Mouse (Mus musculus) embryonic fibroblast, embryonic 13.5 days (primary cell): ENCODE data around the gene Nle1. TPM values are rescaled to one million over a fixed set of nuclear protein-coding genes. Genes with fewer than 3 reads are reported as not detected.
A peak's percentile ranks its signal among the peaks of the same experiment; 100 is the strongest.

ENCODE experiments used
- H3K27ac ChIP-seq: 2 replicates; pipeline ENCODE4 v1.5.1; 2012; ENCODE audit warnings: low read length, control low read depth, inconsistent platforms; ENCODE audit not compliant: insufficient read depth
- H3K4me1 ChIP-seq: 2 replicates; pipeline ENCODE4 v1.6.1; 2011; ENCODE audit warnings: low read length; ENCODE audit not compliant: control insufficient read depth, insufficient read depth
- H3K4me3 ChIP-seq: 2 replicates; pipeline ENCODE4 v1.5.1; 2011; ENCODE audit warnings: mild to moderate bottlenecking, control low read depth, low read length; ENCODE audit not compliant: insufficient read depth
- CTCF ChIP-seq: IDR thresholded peaks from 2 replicates; pipeline ENCODE4 v1.5.1; 2011; ENCODE audit warnings: mild to moderate bottlenecking, control low read depth, low read length, moderate library complexity, borderline replicate concordance; ENCODE audit not compliant: insufficient read depth
- POLR2A ChIP-seq: IDR thresholded peaks from 2 replicates; pipeline ENCODE4 v1.6.1; 2011; ENCODE audit warnings: low read depth, mild to moderate bottlenecking, control low read depth, low read length, moderate library complexity
- polyA plus RNA-seq: library from polyadenylated mRNA; stranded (reverse); fragments of >200 nt; gene quantifications from 2 replicates; pipeline ENCODE4 v1.2.4, GENCODE M21; 2011; ENCODE audit warnings: low read depth; ENCODE audit not compliant: missing spikeins, insufficient read length

Nle1 gene
- polyA plus RNA-seq, 1 experiment, result 17.4 TPM

- H3K4me1 ChIP-seq, result no peaks in the 10 kb centered on the region
- H3K27ac ChIP-seq, result no peak overlapping the region
- TF ChIP-seq POLR2A (no peak), CTCF (no peak)
- peak overlapping the region; percentile 60 for H3K4me3 ChIP-seq
Measured at GRCm38 (mm10) chr11:82869506-82870172, 38.6 kb downstream of the Nle1 start.

GRCm38 (mm10) chr11:82867956-82868355 is 40.3 kb downstream of the Nle1 start:
- no peak overlapping the region for H3K27ac ChIP-seq
- no peak for TF ChIP-seq CTCF
- TF ChIP-seq POLR2A, result no peak
- H3K4me1 ChIP-seq, result no peaks in the 10 kb centered on the region
- no peak overlapping the region for H3K4me3 ChIP-seq

DNA sequence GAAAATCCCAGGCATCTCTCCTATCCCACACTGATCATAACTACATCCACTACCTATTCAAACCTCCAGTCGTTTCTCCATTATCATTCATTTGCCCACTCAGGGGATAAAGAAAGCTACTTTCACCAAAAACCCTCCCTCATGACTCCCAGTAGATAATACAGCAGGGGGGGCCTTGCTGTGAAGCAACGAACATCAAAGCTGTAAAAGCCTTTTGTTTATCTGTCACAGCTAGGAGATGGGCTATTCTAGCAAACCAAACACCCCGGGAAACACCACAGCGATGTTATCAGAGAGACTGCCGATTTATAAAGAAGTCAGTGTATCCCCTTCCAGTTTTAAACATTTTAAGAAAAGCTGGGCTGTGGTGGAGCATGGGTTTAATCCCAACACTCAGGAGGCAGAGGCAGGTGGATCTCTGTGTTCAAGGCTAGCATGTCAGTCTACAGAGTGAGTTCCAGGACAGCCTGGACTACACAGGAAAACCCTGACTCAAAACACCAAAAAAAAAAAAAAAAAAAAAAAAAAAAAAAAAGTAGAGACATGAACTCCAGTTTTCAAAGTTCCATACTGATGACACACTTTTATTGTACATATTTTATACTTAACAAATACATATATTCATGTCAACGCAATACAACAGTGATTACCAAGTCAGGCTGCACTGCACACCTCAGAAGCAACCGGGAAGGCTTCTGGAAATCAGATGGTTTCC is 41.2 kb downstream of the Nle1 start:
- no peaks in the 10 kb centered on the region for H3K4me1 ChIP-seq
- H3K4me3 ChIP-seq, result no peak overlapping the region
- no peak overlapping the region for H3K27ac ChIP-seq
- TF ChIP-seq CTCF (no peak), POLR2A (no peak)

GRCm38 (mm10) chr11:82865957-82866356 is 42.3 kb downstream of the Nle1 start:
- Histone ChIP-seq H3K27ac (no peak overlapping the region), H3K4me3 (no peak overlapping the region), H3K4me1 (no peaks in the 10 kb centered on the region)
- TF ChIP-seq POLR2A (no peak), CTCF (no peak)

- Histone ChIP-seq H3K4me3 (no peak overlapping the region), H3K4me1 (no peaks in the 10 kb centered on the region), H3K27ac (no peak overlapping the region)
- TF ChIP-seq CTCF (no peak), POLR2A (no peak)
Measured at GRCm38 (mm10) chr11:82863488-82863931, 44.7 kb downstream of the Nle1 start.

DNA sequence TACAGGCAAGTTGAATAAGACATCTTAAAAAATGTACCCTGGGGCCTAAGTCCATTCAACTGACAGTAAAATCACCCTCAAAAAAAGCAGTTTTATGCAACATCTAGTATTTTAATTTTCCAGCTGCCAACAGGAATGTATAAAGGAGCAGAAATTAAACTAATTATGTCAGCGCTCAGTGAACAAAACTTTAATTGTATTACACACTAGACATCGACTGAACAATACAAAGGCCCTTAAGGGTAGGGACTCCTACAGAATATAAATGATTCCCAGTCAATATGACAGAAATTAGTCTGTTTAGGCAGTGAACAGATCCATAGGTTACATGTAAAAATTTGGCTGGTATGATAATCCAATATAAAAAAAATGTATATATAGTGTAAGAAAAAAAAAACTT is 45.2 kb downstream of the Nle1 start:
- Histone ChIP-seq H3K4me3 (no peak overlapping the region), H3K4me1 (no peaks in the 10 kb centered on the region), H3K27ac (no peak overlapping the region)
- TF ChIP-seq POLR2A (no peak), CTCF (no peak)

DNA sequence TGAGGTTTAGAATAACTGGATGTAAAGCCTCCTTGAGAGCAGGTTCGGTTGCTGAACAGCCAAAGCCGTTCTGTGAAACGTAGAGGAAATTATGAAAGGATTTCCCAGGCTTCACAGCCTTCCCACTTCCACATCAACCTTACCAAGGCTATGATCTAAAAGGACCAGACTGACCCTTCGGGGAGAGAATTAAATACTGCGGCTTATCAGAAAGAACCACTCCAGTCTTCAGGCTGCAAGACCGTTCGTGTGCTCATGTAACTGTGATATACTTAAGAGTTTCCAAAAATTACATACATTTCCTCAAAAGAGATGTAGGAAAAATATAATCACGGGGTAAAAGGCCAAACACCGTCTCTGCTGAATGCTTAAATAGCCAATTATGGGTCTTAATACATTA is 45.6 kb downstream of the Nle1 start:
- Histone ChIP-seq H3K4me3 (no peak overlapping the region), H3K27ac (no peak overlapping the region)
- TF ChIP-seq CTCF, result no peak
- TF ChIP-seq POLR2A, result no peak

GRCm38 (mm10) chr11:82861558-82861957 is 46.7 kb downstream of the Nle1 start:
- no peak overlapping the region for H3K27ac ChIP-seq
- no peaks in the 10 kb centered on the region for H3K4me1 ChIP-seq
- no peak overlapping the region for H3K4me3 ChIP-seq
- TF ChIP-seq CTCF, result no peak

More for the DNA sequence above, 45.6 kb downstream of the Nle1 start:
- H3K4me1 ChIP-seq, result no peaks in the 10 kb centered on the region

GRCm38 (mm10) chr11:82860759-82861158 is 47.5 kb downstream of the Nle1 start:
- TF ChIP-seq POLR2A, result no peak
- no peak for TF ChIP-seq CTCF
- Histone ChIP-seq H3K4me3 (no peak overlapping the region), H3K4me1 (no peaks in the 10 kb centered on the region), H3K27ac (no peak overlapping the region)

DNA sequence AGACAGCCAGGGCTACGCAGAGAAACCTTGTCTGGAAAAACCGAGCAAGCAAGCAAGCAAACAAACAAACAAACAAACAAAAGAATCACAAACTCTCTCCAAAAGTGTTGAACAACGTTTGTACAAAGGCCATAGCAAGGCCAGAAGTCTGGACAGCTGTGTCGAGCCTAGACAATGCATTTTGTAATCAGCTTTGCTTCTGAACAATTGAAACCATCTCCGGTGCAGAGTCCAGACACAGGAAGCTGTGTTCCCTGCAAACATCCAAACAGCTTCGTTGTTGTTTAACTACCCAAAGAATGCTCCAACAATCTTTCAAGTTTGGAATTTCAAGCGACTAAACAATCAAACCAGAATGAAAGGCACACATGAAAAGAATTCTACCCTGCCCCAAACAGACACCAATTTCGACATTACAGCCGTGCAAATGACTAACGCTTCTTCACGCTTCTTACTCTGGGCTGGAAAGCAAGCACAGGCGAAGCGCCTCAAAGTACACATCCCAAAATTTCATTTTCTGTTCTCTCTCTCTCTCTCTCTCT is 50.8 kb downstream of the Nle1 start:
- TF ChIP-seq CTCF, result no peak
- no peak for TF ChIP-seq POLR2A
- Histone ChIP-seq H3K4me1 (no peaks in the 10 kb centered on the region), H3K4me3 (no peak overlapping the region), H3K27ac (no peak overlapping the region)

- Histone ChIP-seq H3K4me3 (no peak overlapping the region), H3K4me1 (no peaks in the 10 kb centered on the region), H3K27ac (no peak overlapping the region)
- no peak for TF ChIP-seq CTCF
- TF ChIP-seq POLR2A, result no peak
Measured at GRCm38 (mm10) chr11:82856032-82856431, 52.2 kb downstream of the Nle1 start.
